Mouse (Mus musculus) embryonic facial prominence, embryonic 11.5 days (tissue): ENCODE results near the gene Dhx35. TPM values are rescaled to one million over a fixed set of nuclear protein-coding genes. Genes with fewer than 3 reads are reported as not detected.
A peak's percentile ranks its signal among the peaks of the same experiment; 100 is the strongest.

ENCODE experiments used
- ATAC-seq: fragments of 200-750 bp; cut with Nextera tagmentation; replicated peaks from 2 replicates; pipeline ENCODE4 v1.8.0; 2017; ENCODE audit warnings: low read depth; ENCODE audit not compliant: insufficient number of reproducible peaks, low FRiP score, low TSS enrichment
- DNase-seq: peaks from one replicate; pipeline ENCODE4 v3.0.0-alpha.2; 2015; ENCODE audit warnings: low spot score
- H3K27ac ChIP-seq: fragments of 300-500 bp; sonication (generic); replicated peaks from 2 replicates; pipeline ENCODE4 v1.5.1; 2014; ENCODE audit warnings: mild to moderate bottlenecking, low read depth, low read length, control low read depth
- H3K27me3 ChIP-seq: fragments of 300-500 bp; sonication (generic); 2 replicates; pipeline ENCODE4 v1.6.1; 2014; ENCODE audit warnings: mild to moderate bottlenecking, low read length, moderate library complexity, mixed read lengths; ENCODE audit not compliant: control insufficient read depth, insufficient read depth
- H3K36me3 ChIP-seq: fragments of 300-500 bp; sonication (generic); replicated peaks from 2 replicates; pipeline ENCODE4 v1.6.1; 2014; ENCODE audit warnings: low read depth, mild to moderate bottlenecking, low read length, moderate library complexity, mixed read lengths; ENCODE audit not compliant: control insufficient read depth, insufficient read depth
- H3K4me1 ChIP-seq: fragments of 300-500 bp; sonication (generic); 2 replicates; pipeline ENCODE4 v1.6.1; 2014; ENCODE audit warnings: low read length, mixed read lengths; ENCODE audit not compliant: control insufficient read depth, insufficient read depth
- H3K4me2 ChIP-seq: fragments of 300-500 bp; sonication (generic); 2 replicates; pipeline ENCODE4 v1.6.1; 2014; ENCODE audit warnings: low read depth, mild to moderate bottlenecking, control low read depth, low read length, moderate library complexity
- H3K4me3 ChIP-seq: fragments of 300-500 bp; sonication (generic); 2 replicates; pipeline ENCODE4 v1.5.1; 2014; ENCODE audit warnings: low read depth, low read length, control low read depth
- H3K9ac ChIP-seq: fragments of 300-500 bp; sonication (generic); replicated peaks from 2 replicates; pipeline ENCODE4 v1.6.1; 2014; ENCODE audit warnings: mild to moderate bottlenecking, control low read depth, low read length
- H3K9me3 ChIP-seq: fragments of 300-500 bp; sonication (generic); replicated peaks from 2 replicates; pipeline ENCODE4 v1.6.1; 2016; ENCODE audit warnings: mild to moderate bottlenecking, low read length, inconsistent platforms, mixed read lengths; ENCODE audit not compliant: control insufficient read depth
- WGBS: fragments of 180-500 bp; shearing (Covaris S2); extraction: QIAGEN DNeasy Blood & Tissue Kit; methylation state at CpG from one replicate; pipeline ENCODE4 v1.1.7; 2014; 5-methylcytosine and 5-hydroxymethylcytosine counted together
- polyA plus RNA-seq: library from polyadenylated mRNA; unstranded; fragments of >200 nt; fragmentation: Nextera tagmentation; extraction: Ambion mirVana; gene quantifications from 2 replicates; pipeline ENCODE4 v1.2.1, GENCODE M21; 2014

Gene Dhx35
- polyA plus RNA-seq, 1 experiment from 2014 or later = 15.6 TPM

GRCm38 (mm10) chr2:158781126-158781525, 13.5 kb upstream of the Dhx35 start:
- Histone ChIP-seq H3K9ac (no peak overlapping the region), H3K36me3 (peaks cover 3% of the 10 kb centered on the region; the same call in 1 of the 2 replicates)
- WGBS = 94% methylated on average over 7 of the region's 7 CpGs

GRCm38 (mm10) chr2:158786927-158787795, 7.4 kb upstream of the Dhx35 start:
- Histone ChIP-seq H3K9ac (no peak overlapping the region), H3K4me2 (no peak overlapping the region), H3K27me3 (no peaks in the 10 kb centered on the region), H3K4me3 (no peak overlapping the region), H3K9me3 (no peaks in the 10 kb centered on the region), H3K36me3 (no peaks in the 10 kb centered on the region; the same call in 1 of the 2 replicates), H3K4me1 (no peaks in the 10 kb centered on the region), H3K27ac (no peak overlapping the region)
- DNase-seq (no peak), ATAC-seq (no peak)
- WGBS = 92% methylated on average over 14 of the region's 14 CpGs

More at GRCm38 (mm10) chr2:158781126-158781525, 13.5 kb upstream of the Dhx35 start:
- ATAC-seq = no peak
- Histone ChIP-seq H3K4me3 (no peak overlapping the region), H3K27me3 (no peaks in the 10 kb centered on the region), H3K4me2 (no peak overlapping the region), H3K27ac (no peak overlapping the region), H3K9me3 (no peaks in the 10 kb centered on the region), H3K4me1 (no peaks in the 10 kb centered on the region; the same call in 1 of the 2 replicates)
- no peak for DNase-seq

- 13% methylated on average over 15 of the region's 15 CpGs for WGBS
- Histone ChIP-seq H3K9ac (peak overlapping the region; percentile 74), H3K9me3 (no peaks in the 10 kb centered on the region), H3K4me1 (no peaks in the 10 kb centered on the region), H3K4me3 (peak overlapping the region; percentile 86), H3K36me3 (no peaks in the 10 kb centered on the region), H3K27ac (no peak overlapping the region), H3K4me2 (peak overlapping the region; percentile 65), H3K27me3 (no peaks in the 10 kb centered on the region)
- ATAC-seq = no peak; the same call in 1 of the 2 replicates
- DNase-seq = no peak
These were observed 436 bp downstream of the Dhx35 start for GRCm38 (mm10) chr2:158795043-158795442.

GRCm38 (mm10) chr2:158795875-158796274, 1.3 kb downstream of the Dhx35 start:
- Histone ChIP-seq H3K4me3 (no peak overlapping the region), H3K9ac (no peak overlapping the region), H3K9me3 (no peaks in the 10 kb centered on the region), H3K27ac (no peak overlapping the region), H3K4me1 (no peaks in the 10 kb centered on the region), H3K27me3 (no peaks in the 10 kb centered on the region), H3K4me2 (no peak overlapping the region), H3K36me3 (no peaks in the 10 kb centered on the region)
- 81% methylated on average over 2 of the region's 2 CpGs for WGBS
- ATAC-seq (no peak), DNase-seq (no peak)

- no peaks in the 10 kb centered on the region for H3K9me3 ChIP-seq
- H3K36me3 ChIP-seq = peaks cover 2% of the 10 kb centered on the region
- peak; percentile 15 for DNase-seq
- H3K4me2 ChIP-seq = no peak overlapping the region
- no peak overlapping the region for H3K27ac ChIP-seq
- no peaks in the 10 kb centered on the region for H3K4me1 ChIP-seq
- no peaks in the 10 kb centered on the region for H3K27me3 ChIP-seq
- WGBS = 46% methylated on average over 4 of the region's 4 CpGs
- H3K4me3 ChIP-seq = no peak overlapping the region
- no peak overlapping the region for H3K9ac ChIP-seq
- ATAC-seq = no peak
These were observed 4.7 kb downstream of the Dhx35 start for GRCm38 (mm10) chr2:158799328-158799727.

- ATAC-seq (no peak), DNase-seq (no peak)
- Histone ChIP-seq H3K4me2 (no peak overlapping the region), H3K4me1 (no peaks in the 10 kb centered on the region), H3K27ac (no peak overlapping the region), H3K4me3 (no peak overlapping the region), H3K36me3 (peaks cover 2% of the 10 kb centered on the region), H3K9ac (no peak overlapping the region), H3K9me3 (no peaks in the 10 kb centered on the region), H3K27me3 (no peaks in the 10 kb centered on the region)
- WGBS = 88% methylated on average over 8 of the region's 8 CpGs
These were observed 6.2 kb downstream of the Dhx35 start for GRCm38 (mm10) chr2:158800788-158801187.

GRCm38 (mm10) chr2:158803575-158803974, 9.0 kb downstream of the Dhx35 start:
- DNase-seq = no peak
- H3K4me2 ChIP-seq = no peak overlapping the region
- peaks cover 2% of the 10 kb centered on the region for H3K36me3 ChIP-seq
- no peak overlapping the region for H3K4me3 ChIP-seq
- H3K4me1 ChIP-seq = no peaks in the 10 kb centered on the region
- no peaks in the 10 kb centered on the region for H3K9me3 ChIP-seq
- no peaks in the 10 kb centered on the region for H3K27me3 ChIP-seq
- WGBS = 91% methylated on average over 8 of the region's 8 CpGs
- H3K27ac ChIP-seq = no peak overlapping the region
- no peak overlapping the region for H3K9ac ChIP-seq
- ATAC-seq = no peak

GRCm38 (mm10) chr2:158815686-158816085, 21.1 kb downstream of the Dhx35 start:
- Histone ChIP-seq H3K27me3 (no peaks in the 10 kb centered on the region), H3K9me3 (no peaks in the 10 kb centered on the region), H3K4me3 (no peak overlapping the region), H3K4me1 (no peaks in the 10 kb centered on the region), H3K4me2 (no peak overlapping the region), H3K27ac (no peak overlapping the region), H3K9ac (no peak overlapping the region), H3K36me3 (peaks cover 2% of the 10 kb centered on the region; the same call in 1 of the 2 replicates)
- DNase-seq (no peak), ATAC-seq (no peak)
